Mouse (Mus musculus): ENCODE data around the gene Gm20773. TPM values are rescaled to one million over a fixed set of nuclear protein-coding genes. Genes with fewer than 3 reads are reported as not detected.
"Not testable (repeated sequence)": the region's sequence is repeated elsewhere in the genome, so short reads cannot be mapped to it uniquely, and the experiment has no call there.

Gm20773 gene
- not detected in 2 replicates for total RNA-seq (2012; rRNA removed)

- in situ Hi-C loops (cut with MboI; ENCODE audit: low sequenced_read_pairs in 2 of 2, unreplicated experiment in 2 of 2), result not testable (repeated sequence)
Measured at GRCm38 (mm10) chrY:13493726-13494125, at the start of gene Gm20773. Gene Gm20773, plus strand, starts transcription at chrY:13494026.

GRCm38 (mm10) chrY:13465479-13465878, 28.3 kb upstream of the Gm20773 start, which contains the start of gene Gm21866:
Gene Gm21866, minus strand, starts transcription at chrY:13465579.
- H3K9ac ChIP-seq (ENCODE audit: insufficient read depth, low read depth, low read length, poor library complexity, severe bottlenecking); H3K4me1 ChIP-seq (ENCODE audit: control insufficient read depth in 2 of 2, insufficient read depth in 2 of 2, low read length in 2 of 2, poor library complexity in 1 of 2); H3K36me3 ChIP-seq (ENCODE audit: control insufficient read depth, insufficient read depth, low read length, poor library complexity, severe bottlenecking); H3K4me3 ChIP-seq (ENCODE audit: insufficient read depth in 1 of 2, low read depth in 1 of 2, low read length in 2 of 2, poor library complexity in 1 of 2, severe bottlenecking in 1 of 2); DNase-seq (ENCODE audit: low read depth, low spot score); in situ Hi-C loops (cut with MboI; ENCODE audit: low sequenced_read_pairs in 2 of 2, unreplicated experiment in 2 of 2); H3K27ac ChIP-seq (ENCODE audit: insufficient read depth, low read depth, low read length, poor library complexity, severe bottlenecking); H3K9me3 ChIP-seq (ENCODE audit: control insufficient read depth, insufficient read depth, low read depth, low read length): not testable (repeated sequence)

More at GRCm38 (mm10) chrY:13493726-13494125, at the start of gene Gm20773:
- not testable (repeated sequence) for H3K4me1 ChIP-seq (ENCODE audit: control insufficient read depth in 2 of 2, insufficient read depth in 2 of 2, low read length in 2 of 2, poor library complexity in 1 of 2); DNase-seq (ENCODE audit: low read depth, low spot score); H3K4me3 ChIP-seq (ENCODE audit: insufficient read depth in 1 of 2, low read depth in 1 of 2, low read length in 2 of 2, poor library complexity in 1 of 2, severe bottlenecking in 1 of 2); H3K27ac ChIP-seq (ENCODE audit: insufficient read depth, low read depth, low read length, poor library complexity, severe bottlenecking); H3K9me3 ChIP-seq (ENCODE audit: control insufficient read depth, insufficient read depth, low read depth, low read length); H3K36me3 ChIP-seq (ENCODE audit: control insufficient read depth, insufficient read depth, low read length, poor library complexity, severe bottlenecking); H3K9ac ChIP-seq (ENCODE audit: insufficient read depth, low read depth, low read length, poor library complexity, severe bottlenecking)

Other genes with a start within 250 kb of the Gm20773 start
- not detected in 2 replicates for gene Gm21440, start 241.6 kb upstream of the Gm20773 start, total RNA-seq (2012; rRNA removed)
- not detected in 2 replicates for gene Gm21454, start 241.6 kb upstream of the Gm20773 start, total RNA-seq (2012; rRNA removed)
- not detected in 2 replicates for gene Gm21725, start 145.0 kb upstream of the Gm20773 start, total RNA-seq (2012; rRNA removed)
- not detected in 2 replicates for gene Gm21866, start 28.4 kb upstream of the Gm20773 start, total RNA-seq (2012; rRNA removed)